Mouse (Mus musculus) liver, postnatal 0 days (tissue): ENCODE measurements at regions not wholly inside any gene's neighbourhood (a gene's known extent, or its start where the extent isn't known, plus 50 kb on each side); places are given as distances from the start of the nearest gene placed in this dataset.

Experiments used
- CTCF ChIP-seq: sonication (generic); IDR thresholded peaks from 2 replicates; pipeline ENCODE4 v1.5.1; 2016; ENCODE audit warnings: antibody characterized with exemption, low read depth
- EP300 ChIP-seq: IDR thresholded peaks from 2 replicates; pipeline ENCODE4 v1.6.1; 2016; ENCODE audit warnings: antibody characterized with exemption, low read depth, mild to moderate bottlenecking

- TF ChIP-seq EP300 (no peak), CTCF (no peak)
Observed at GRCm38 (mm10) chr2:137635019-137635621, 518.7 kb upstream of the Jag1 start.
